Mouse (Mus musculus) embryonic fibroblast, embryonic 13.5 days (primary cell): Measurements from ENCODE around the gene 1700022I11Rik. TPM values are rescaled to one million over a fixed set of nuclear protein-coding genes. Genes with fewer than 3 reads are reported as not detected.

Experiments
- H3K27ac ChIP-seq: 2 replicates; pipeline ENCODE4 v1.5.1; 2012; ENCODE audit warnings: low read length, control low read depth, inconsistent platforms; ENCODE audit not compliant: insufficient read depth
- H3K4me1 ChIP-seq: 2 replicates; pipeline ENCODE4 v1.6.1; 2011; ENCODE audit warnings: low read length; ENCODE audit not compliant: control insufficient read depth, insufficient read depth
- H3K4me3 ChIP-seq: 2 replicates; pipeline ENCODE4 v1.5.1; 2011; ENCODE audit warnings: mild to moderate bottlenecking, control low read depth, low read length; ENCODE audit not compliant: insufficient read depth
- CTCF ChIP-seq: IDR thresholded peaks from 2 replicates; pipeline ENCODE4 v1.5.1; 2011; ENCODE audit warnings: mild to moderate bottlenecking, control low read depth, low read length, moderate library complexity, borderline replicate concordance; ENCODE audit not compliant: insufficient read depth
- POLR2A ChIP-seq: IDR thresholded peaks from 2 replicates; pipeline ENCODE4 v1.6.1; 2011; ENCODE audit warnings: low read depth, mild to moderate bottlenecking, control low read depth, low read length, moderate library complexity
- polyA plus RNA-seq: library from polyadenylated mRNA; stranded (reverse); fragments of >200 nt; gene quantifications from 2 replicates; pipeline ENCODE4 v1.2.4, GENCODE M21; 2011; ENCODE audit warnings: low read depth; ENCODE audit not compliant: missing spikeins, insufficient read length

Gene 1700022I11Rik
- not detected in 2 replicates for polyA plus RNA-seq

GRCm38 (mm10) chr4:42969304-42969703, at the start of gene 1700022I11Rik:
TSS of gene 1700022I11Rik (plus strand) at chr4:42969604.
- no peak within 1 kb of the TSS for H3K4me3 ChIP-seq
- H3K27ac ChIP-seq, result no peak within 1 kb of the TSS
- no peaks in the 10 kb centered on the region for H3K4me1 ChIP-seq
- TF ChIP-seq POLR2A (no peak), CTCF (no peak)

GRCm38 (mm10) chr4:42920726-42921125, 48.7 kb upstream of the 1700022I11Rik start:
- H3K4me3 ChIP-seq, result no peak overlapping the region
- H3K4me1 ChIP-seq, result no peaks in the 10 kb centered on the region
- no peak for TF ChIP-seq CTCF
- TF ChIP-seq POLR2A, result no peak
- H3K27ac ChIP-seq, result no peak overlapping the region

- Histone ChIP-seq H3K27ac (no peak overlapping the region), H3K4me1 (no peaks in the 10 kb centered on the region), H3K4me3 (no peak overlapping the region)
- TF ChIP-seq CTCF (no peak), POLR2A (no peak)
Measured at GRCm38 (mm10) chr4:42921536-42921935, 47.9 kb upstream of the 1700022I11Rik start.

GRCm38 (mm10) chr4:42922056-42922455, 47.3 kb upstream of the 1700022I11Rik start:
- Histone ChIP-seq H3K4me1 (no peaks in the 10 kb centered on the region), H3K27ac (no peak overlapping the region), H3K4me3 (no peak overlapping the region)
- no peak for TF ChIP-seq POLR2A
- TF ChIP-seq CTCF, result no peak

- Histone ChIP-seq H3K4me1 (no peaks in the 10 kb centered on the region), H3K27ac (no peak overlapping the region), H3K4me3 (no peak overlapping the region)
- TF ChIP-seq POLR2A (no peak), CTCF (no peak)
Measured at GRCm38 (mm10) chr4:42922461-42922860, 46.9 kb upstream of the 1700022I11Rik start.

- no peaks in the 10 kb centered on the region for H3K4me1 ChIP-seq
- no peak overlapping the region for H3K27ac ChIP-seq
- TF ChIP-seq CTCF, result no peak
- TF ChIP-seq POLR2A, result no peak
- no peak overlapping the region for H3K4me3 ChIP-seq
Measured at GRCm38 (mm10) chr4:42924095-42924710, 45.2 kb upstream of the 1700022I11Rik start.

- H3K4me3 ChIP-seq, result no peak overlapping the region
- no peak for TF ChIP-seq CTCF
- no peak for TF ChIP-seq POLR2A
- H3K4me1 ChIP-seq, result no peaks in the 10 kb centered on the region
- H3K27ac ChIP-seq, result no peak overlapping the region
Measured at GRCm38 (mm10) chr4:42928209-42928608, 41.2 kb upstream of the 1700022I11Rik start.

GRCm38 (mm10) chr4:42928952-42929351, 40.5 kb upstream of the 1700022I11Rik start:
- H3K4me3 ChIP-seq, result no peak overlapping the region
- TF ChIP-seq CTCF (no peak), POLR2A (no peak)
- no peak overlapping the region for H3K27ac ChIP-seq
- H3K4me1 ChIP-seq, result no peaks in the 10 kb centered on the region

- H3K4me1 ChIP-seq, result no peaks in the 10 kb centered on the region
- no peak overlapping the region for H3K4me3 ChIP-seq
- TF ChIP-seq POLR2A, result no peak
- TF ChIP-seq CTCF, result no peak
- H3K27ac ChIP-seq, result no peak overlapping the region
Measured at GRCm38 (mm10) chr4:42932229-42932969, 37.0 kb upstream of the 1700022I11Rik start.

- H3K4me3 ChIP-seq, result no peak overlapping the region
- no peaks in the 10 kb centered on the region for H3K4me1 ChIP-seq
- TF ChIP-seq POLR2A, result no peak
- no peak for TF ChIP-seq CTCF
- no peak overlapping the region for H3K27ac ChIP-seq
Measured at GRCm38 (mm10) chr4:42933630-42934029, 35.8 kb upstream of the 1700022I11Rik start.
